Mouse (Mus musculus) megakaryocyte progenitor cell, adult 5-6 weeks (primary cell): ENCODE results near the gene Opa3. TPM values are rescaled to one million over a fixed set of nuclear protein-coding genes. Genes with fewer than 3 reads are reported as not detected.

Experiments
- ATAC-seq: replicated peaks from 2 replicates; pipeline ENCODE4 v1.8.0; 2016; ENCODE audit warnings: mild to moderate bottlenecking, moderate TSS enrichment, inconsistent platforms; ENCODE audit not compliant: poor library complexity
- total RNA-seq, 2 experiments: library from RNA; stranded (forward) in 1 of 2; stranded (reverse) in 1 of 2; fragments of 157-497, 149-512 nt in 1 of 2; fragments of 200-1000 nt in 1 of 2; gene quantifications; 2 replicates each; pipeline versions ENCODE4 v1.2.3 to v1.2.4; 2015 to 2017

Opa3 gene
- total RNA-seq, 2 experiments from 2014 or later, result 16.1 to 19.9 TPM

- no peak for ATAC-seq
These were observed 13.9 kb downstream of the Opa3 start for GRCm38 (mm10) chr7:19242005-19242404.

- ATAC-seq, result no peak
These were observed 15.7 kb downstream of the Opa3 start for GRCm38 (mm10) chr7:19243858-19244257.

- no peak for ATAC-seq
These were observed 16.9 kb downstream of the Opa3 start for GRCm38 (mm10) chr7:19245083-19245482.

GRCm38 (mm10) chr7:19246855-19247254, 18.7 kb downstream of the Opa3 start:
- peak; percentile 40 for ATAC-seq

GRCm38 (mm10) chr7:19247511-19247910, 19.4 kb downstream of the Opa3 start:
- ATAC-seq, result no peak

GRCm38 (mm10) chr7:19252078-19252477, 23.9 kb downstream of the Opa3 start:
- no peak for ATAC-seq

- ATAC-seq, result no peak
These were observed 25.3 kb downstream of the Opa3 start for GRCm38 (mm10) chr7:19253437-19253836.

- ATAC-seq, result no peak
These were observed 27.3 kb downstream of the Opa3 start for GRCm38 (mm10) chr7:19255395-19255794.

GRCm38 (mm10) chr7:19256567-19256966, 28.4 kb downstream of the Opa3 start:
- ATAC-seq, result peak; percentile 69

GRCm38 (mm10) chr7:19257390-19258022, 29.4 kb downstream of the Opa3 start:
- peak; percentile 98 for ATAC-seq

GRCm38 (mm10) chr7:19258336-19258735, 30.2 kb downstream of the Opa3 start:
- ATAC-seq, result no peak

- peak; percentile 3 for ATAC-seq
These were observed 37.0 kb downstream of the Opa3 start for GRCm38 (mm10) chr7:19265147-19265546.

- peak; percentile 66 for ATAC-seq
These were observed 38.0 kb downstream of the Opa3 start for GRCm38 (mm10) chr7:19265928-19266822.

GRCm38 (mm10) chr7:19267051-19267450, 38.9 kb downstream of the Opa3 start:
- peak; percentile 12; the same call in 1 of the 2 replicates for ATAC-seq

- ATAC-seq, result no peak
These were observed 41.0 kb downstream of the Opa3 start for GRCm38 (mm10) chr7:19268993-19269681.

- no peak for ATAC-seq
These were observed 41.7 kb downstream of the Opa3 start for GRCm38 (mm10) chr7:19269721-19270441.

GRCm38 (mm10) chr7:19270509-19271237, 42.5 kb downstream of the Opa3 start:
- ATAC-seq, result no peak

- peak; percentile 71 for ATAC-seq
These were observed 43.4 kb downstream of the Opa3 start, which contains the start of gene Vasp for GRCm38 (mm10) chr7:19271238-19272172. Gene Vasp, minus strand, starts transcription at chr7:19271817.

- ATAC-seq, result peak; percentile 52
These were observed 44.1 kb downstream of the Opa3 start for GRCm38 (mm10) chr7:19272173-19272764.
